Mouse (Mus musculus) megakaryocyte, embryonic 14.5 days (primary cell): ENCODE data around the gene Mapk10.

ENCODE experiments used
- FLI1 ChIP-seq: IDR thresholded peaks from 2 replicates; pipeline ENCODE4 v1.6.1; 2012; ENCODE audit warnings: low read length, inconsistent platforms, mixed read lengths
- GATA1 ChIP-seq: IDR thresholded peaks from 3 replicates; pipeline ENCODE4 v1.6.1; 2012; ENCODE audit warnings: mixed read lengths, low read length, inconsistent platforms, borderline replicate concordance

DNA sequence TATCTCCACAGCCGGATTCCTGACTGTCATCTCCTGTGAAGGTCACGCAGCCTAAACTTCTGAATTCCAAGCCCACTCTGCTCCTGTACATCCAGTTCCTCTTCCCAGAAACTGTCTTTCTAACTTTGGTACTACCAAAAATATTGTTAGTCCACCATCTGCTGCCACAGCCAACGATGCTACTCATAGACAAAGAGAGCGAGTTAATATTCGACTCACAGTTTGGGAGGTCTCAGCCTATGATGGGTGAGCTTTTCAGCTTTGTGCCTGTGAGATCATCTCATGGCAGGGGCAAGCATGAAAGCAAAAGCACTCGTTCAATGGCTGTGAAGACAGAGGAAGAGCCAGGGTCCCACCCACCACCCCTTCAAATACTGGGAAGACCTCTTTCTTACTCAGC is 16.6 kb downstream of the Mapk10 start:
- TF ChIP-seq GATA1 (no peak), FLI1 (no peak)
